Mouse (Mus musculus) limb, embryonic 10.5 days (tissue): ENCODE data around the gene Nfs1. TPM values are rescaled to one million over a fixed set of nuclear protein-coding genes. Genes with fewer than 3 reads are reported as not detected.

Experiments used
- DNase-seq: peaks from one replicate; pipeline ENCODE4 v3.0.0-alpha.2; 2017; ENCODE audit warnings: low spot score
- H3K27ac ChIP-seq: fragments of 300-500 bp; sonication (generic); 2 replicates; pipeline ENCODE4 v1.5.1; 2016; ENCODE audit warnings: mild to moderate bottlenecking
- H3K27me3 ChIP-seq: fragments of 300-500 bp; sonication (generic); 2 replicates; pipeline ENCODE4 v1.6.1; 2016; ENCODE audit warnings: low read depth, mild to moderate bottlenecking; ENCODE audit not compliant: poor library complexity, severe bottlenecking
- H3K36me3 ChIP-seq: fragments of 300-500 bp; sonication (generic); 2 replicates; pipeline ENCODE4 v1.6.1; 2016; ENCODE audit warnings: mild to moderate bottlenecking, moderate library complexity
- H3K4me1 ChIP-seq: fragments of 300-500 bp; sonication (generic); 2 replicates; pipeline ENCODE4 v1.6.1; 2016
- H3K4me3 ChIP-seq: fragments of 300-500 bp; sonication (generic); 2 replicates; pipeline ENCODE4 v1.5.1; 2016; ENCODE audit warnings: mild to moderate bottlenecking, moderate library complexity
- H3K9me3 ChIP-seq: fragments of 300-500 bp; sonication (generic); replicated peaks from 2 replicates; pipeline ENCODE4 v1.6.1; 2016; ENCODE audit warnings: mild to moderate bottlenecking
- WGBS: fragments of 180-500 bp; shearing (Covaris S2); methylation state at CpG from one replicate; pipeline ENCODE4 v1.1.7; 2016; 5-methylcytosine and 5-hydroxymethylcytosine counted together
- polyA plus RNA-seq: library from polyadenylated mRNA; unstranded; fragments of >200 nt; fragmentation: Nextera tagmentation; extraction: Ambion mirVana; gene quantifications from 2 replicates; pipeline ENCODE4 v1.2.1, GENCODE M21; 2016

Gene Nfs1
- polyA plus RNA-seq, 1 experiment from 2014 or later, result 38.2 TPM

DNA sequence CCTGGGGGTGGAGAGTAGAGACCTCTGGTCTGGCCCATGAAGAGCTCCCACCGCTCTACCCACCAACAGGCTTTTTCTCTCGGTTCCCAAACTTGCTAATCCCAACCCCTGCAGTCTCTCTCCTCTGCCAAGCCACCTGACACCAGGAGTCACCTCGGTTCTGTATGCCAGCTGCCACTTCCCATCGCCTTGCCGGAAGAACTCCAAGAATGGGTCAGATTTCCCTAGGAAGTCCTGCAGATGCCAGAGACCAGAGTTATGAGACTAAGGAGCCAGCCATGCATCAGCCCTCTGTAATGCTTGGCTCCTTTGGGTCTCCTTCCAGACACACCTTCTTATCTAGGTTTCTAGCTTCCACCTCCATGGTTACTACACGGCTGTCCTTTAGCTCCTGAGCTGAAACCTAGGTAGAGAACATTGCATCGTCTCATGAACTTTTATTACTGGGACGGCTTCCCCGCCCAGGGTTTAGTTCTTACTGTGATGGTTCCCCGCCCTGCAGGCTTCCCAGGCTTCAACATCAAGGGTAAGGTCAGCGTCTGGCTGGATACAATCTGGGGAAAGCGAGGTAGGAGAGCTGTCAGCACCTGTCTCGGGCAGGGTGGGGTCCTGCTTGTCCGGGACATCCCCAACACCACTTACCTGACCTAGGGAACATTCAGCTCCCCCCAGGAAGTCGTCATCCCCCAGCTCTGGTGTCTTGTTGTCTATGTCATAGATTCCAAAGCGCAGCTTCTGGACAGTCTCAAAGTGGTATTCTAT lies 65.4 kb downstream of the Nfs1 start:
- no peak overlapping the region for H3K4me3 ChIP-seq
- DNase-seq, result no peak
- H3K4me1 ChIP-seq, result no peaks in the 10 kb centered on the region
- 92% methylated on average over 16 of the region's 16 CpGs for WGBS
- H3K9me3 ChIP-seq, result no peaks in the 10 kb centered on the region
- H3K36me3 ChIP-seq, result peaks cover 63% of the 10 kb centered on the region
- no peak overlapping the region for H3K27ac ChIP-seq
- no peaks in the 10 kb centered on the region for H3K27me3 ChIP-seq

DNA sequence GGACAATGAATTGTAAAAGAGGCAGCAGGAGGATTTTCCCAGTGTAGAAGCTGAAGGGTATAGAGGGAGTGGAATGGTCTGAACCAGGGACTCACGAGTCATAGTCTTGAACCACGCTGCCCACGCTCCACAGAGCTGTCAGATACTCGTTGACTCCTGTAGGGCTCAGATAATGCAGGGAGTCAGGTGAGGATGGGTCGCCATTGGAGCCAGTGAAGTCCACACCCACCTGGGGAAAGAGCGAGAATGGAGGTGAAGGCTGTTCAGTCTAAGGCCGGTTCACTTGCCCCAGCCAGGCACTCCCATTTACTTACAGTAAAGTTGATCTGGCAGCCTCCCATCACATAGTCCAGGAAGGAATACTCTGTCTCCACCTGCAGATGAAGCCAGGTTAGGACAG lies 66.5 kb downstream of the Nfs1 start:
- 93% methylated on average over 7 of the region's 7 CpGs for WGBS
- DNase-seq, result no peak
- peaks cover 74% of the 10 kb centered on the region for H3K36me3 ChIP-seq

DNA sequence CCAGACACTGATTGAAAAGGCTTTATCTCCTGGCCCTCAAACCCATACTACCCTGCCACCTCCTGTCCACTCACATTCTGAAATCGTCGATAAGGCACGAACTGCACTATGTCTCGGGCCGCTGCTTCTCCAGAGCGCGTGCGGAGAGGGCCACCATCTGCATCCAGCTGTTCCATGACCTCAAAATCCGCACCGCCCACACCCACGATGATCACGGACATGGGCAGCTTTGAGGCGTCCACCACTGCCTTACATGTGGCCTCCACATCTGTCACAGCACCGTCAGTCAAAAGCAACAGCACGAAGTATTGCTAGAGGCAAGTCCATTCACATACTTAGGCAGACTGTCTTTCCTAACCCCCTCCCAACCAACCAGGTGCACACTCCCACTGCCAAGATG lies 70.3 kb downstream of the Nfs1 start:
- Histone ChIP-seq H3K9me3 (no peaks in the 10 kb centered on the region), H3K4me3 (no peak overlapping the region), H3K27me3 (no peaks in the 10 kb centered on the region), H3K4me1 (no peaks in the 10 kb centered on the region), H3K36me3 (peaks cover 100% of the 10 kb centered on the region), H3K27ac (no peak overlapping the region)
- DNase-seq, result no peak
- 97% methylated on average over 15 of the region's 15 CpGs for WGBS

More for the DNA sequence above, 66.5 kb downstream of the Nfs1 start:
- Histone ChIP-seq H3K27ac (no peak overlapping the region), H3K4me3 (no peak overlapping the region), H3K4me1 (no peaks in the 10 kb centered on the region), H3K9me3 (no peaks in the 10 kb centered on the region), H3K27me3 (no peaks in the 10 kb centered on the region)

Other genes with a start within 250 kb of the Nfs1 start
- gene Uqcc1, start 213.9 kb downstream of the Nfs1 start, polyA plus RNA-seq, result 78.6 and 83.1 TPM in 2 replicates
- 0.13 and 0.18 TPM in 2 replicates for gene Gm15557, start 203.5 kb downstream of the Nfs1 start, polyA plus RNA-seq
- 1.4 and 8.1 TPM in 2 replicates for gene Gdf5, start 198.8 kb downstream of the Nfs1 start, polyA plus RNA-seq
- 28.7 and 34.3 TPM in 2 replicates for gene Cep250, start 187.7 kb downstream of the Nfs1 start, polyA plus RNA-seq
- 1.2 and 1.5 TPM in 2 replicates for gene 6430550D23Rik, start 136.2 kb downstream of the Nfs1 start, polyA plus RNA-seq
- 191 TPM in 2 replicates for gene Ergic3, start 136.1 kb downstream of the Nfs1 start, polyA plus RNA-seq
- gene Fer1l4, start 91.2 kb downstream of the Nfs1 start, polyA plus RNA-seq, result not detected in 2 replicates
- 5.6 and 5.9 TPM in 2 replicates for gene Spag4, start 79.0 kb downstream of the Nfs1 start, polyA plus RNA-seq
- 75.7 and 81.6 TPM in 2 replicates for gene Cpne1, start 32.2 kb downstream of the Nfs1 start, polyA plus RNA-seq
- gene Rbm12, start 32.2 kb downstream of the Nfs1 start, polyA plus RNA-seq, result 53.9 and 55.4 TPM in 2 replicates
- gene Gm28036, start 17.1 kb downstream of the Nfs1 start, polyA plus RNA-seq, result 15.9 and 26.5 TPM in 2 replicates
- 380 and 410 TPM in 2 replicates for gene Romo1, start 147 bp downstream of the Nfs1 start, polyA plus RNA-seq
- 469 and 559 TPM in 2 replicates for gene Rbm39, start 36.1 kb upstream of the Nfs1 start, polyA plus RNA-seq
- 68.1 and 75.5 TPM in 2 replicates for gene Phf20, start 52.3 kb upstream of the Nfs1 start, polyA plus RNA-seq
- 2.6 TPM in 2 replicates for gene Cnbd2, start 168.1 kb upstream of the Nfs1 start, polyA plus RNA-seq
- gene Scand1, start 168.5 kb upstream of the Nfs1 start, polyA plus RNA-seq, result 53.3 and 61.0 TPM in 2 replicates